Mouse (Mus musculus) heart, postnatal 0 days (tissue): Measurements from ENCODE around the gene Cabp4.

Source experiments
- CTCF ChIP-seq: IDR thresholded peaks from 2 replicates; pipeline ENCODE4 v1.5.1; 2016; ENCODE audit warnings: antibody characterized with exemption, control low read depth, low read depth
- EP300 ChIP-seq: IDR thresholded peaks from 2 replicates; pipeline ENCODE4 v1.6.1; 2016; ENCODE audit warnings: antibody characterized with exemption, low read depth

GRCm38 (mm10) chr19:4175368-4175947, 31.6 kb upstream of the Cabp4 start, which contains the start of gene Carns1:
- no peak for TF ChIP-seq CTCF
- TF ChIP-seq EP300, result no peak
